Mouse (Mus musculus) frontal cortex, adult 2 months (tissue): Measurements from ENCODE around the gene Tmem246. TPM values are rescaled to one million over a fixed set of nuclear protein-coding genes. Genes with fewer than 3 reads are reported as not detected.
A peak's percentile ranks its signal among the peaks of the same experiment; 100 is the strongest.
"Not testable (repeated sequence)": the region's sequence is repeated elsewhere in the genome, so short reads cannot be mapped to it uniquely, and the experiment has no call there.

ENCODE experiments used
- DNase-seq, 2 experiments: peaks; one replicate each; pipeline ENCODE4 v3.0.0; 2022; ENCODE audit warnings: low spot score in 1 of 2; ENCODE audit errors: extremely low spot score in 1 of 2
- polyA plus RNA-seq: library from polyadenylated mRNA; depleted of rRNA; stranded (reverse); fragments of >200 nt; gene quantifications from 2 replicates; pipeline ENCODE4 v1.2.3, GENCODE M21; 2012; rRNA removed

The Tmem246 gene
- 67.2 and 73.6 TPM in 2 replicates for polyA plus RNA-seq

GRCm38 (mm10) chr4:49597183-49598100 is at the start of gene Tmem246:
TSS of gene Tmem246 (minus strand) at chr4:49597876.
- DNase-seq, result peak; percentile 38 to 67

- DNase-seq, result no peak
Observed at GRCm38 (mm10) chr4:49639913-49640312, 42.2 kb upstream of the Tmem246 start.

- DNase-seq, result no peak
Observed at GRCm38 (mm10) chr4:49637821-49638220, 40.1 kb upstream of the Tmem246 start.

- peak in 1 of 2 experiments; percentile 14 for DNase-seq
Observed at GRCm38 (mm10) chr4:49632139-49632481, 34.4 kb upstream of the Tmem246 start.

GRCm38 (mm10) chr4:49631319-49632138 is 33.9 kb upstream of the Tmem246 start, which contains the start of gene Rnf20:
TSS of gene Rnf20 (plus strand) at chr4:49632006.
- peak; percentile 94 to 97 for DNase-seq

- no peak for DNase-seq
Observed at GRCm38 (mm10) chr4:49628941-49629340, 31.3 kb upstream of the Tmem246 start.

- DNase-seq, result peak; percentile 45 to 92
Observed at GRCm38 (mm10) chr4:49626973-49627372, 29.3 kb upstream of the Tmem246 start.

- DNase-seq, result not testable (repeated sequence)
Observed at GRCm38 (mm10) chr4:49624969-49625368, 27.3 kb upstream of the Tmem246 start.

- DNase-seq, result no peak
Observed at GRCm38 (mm10) chr4:49623916-49624315, 26.2 kb upstream of the Tmem246 start.

GRCm38 (mm10) chr4:49622272-49622671 is 24.6 kb upstream of the Tmem246 start:
- no peak for DNase-seq

GRCm38 (mm10) chr4:49619861-49620260 is 22.2 kb upstream of the Tmem246 start:
- not testable (repeated sequence) for DNase-seq

GRCm38 (mm10) chr4:49616924-49617323 is 19.2 kb upstream of the Tmem246 start:
- no peak for DNase-seq

- no peak for DNase-seq
Observed at GRCm38 (mm10) chr4:49605459-49605858, 7.8 kb upstream of the Tmem246 start.

GRCm38 (mm10) chr4:49604616-49605015 is 6.9 kb upstream of the Tmem246 start:
- DNase-seq, result no peak

GRCm38 (mm10) chr4:49604016-49604546 is 6.4 kb upstream of the Tmem246 start:
- no peak for DNase-seq

- DNase-seq, result no peak
Observed at GRCm38 (mm10) chr4:49603161-49603560, 5.5 kb upstream of the Tmem246 start.

- peak; percentile 13 to 41 for DNase-seq
Observed at GRCm38 (mm10) chr4:49596846-49597182, 862 bp downstream of the Tmem246 start.

- DNase-seq, result no peak
Observed at GRCm38 (mm10) chr4:49590152-49590551, 7.5 kb downstream of the Tmem246 start.

- no peak for DNase-seq
Observed at GRCm38 (mm10) chr4:49586811-49587210, 10.9 kb downstream of the Tmem246 start.

- DNase-seq, result no peak
Observed at GRCm38 (mm10) chr4:49585524-49586101, 12.1 kb downstream of the Tmem246 start.
